Mouse (Mus musculus) kidney, adult 11 months (tissue): ENCODE results near the gene Slc11a2.
A peak's percentile ranks its signal among the peaks of the same experiment; 100 is the strongest.

Experiments
- DNase-seq: peaks from one replicate; pipeline ENCODE4 v3.0.0; 2022

The Slc11a2 gene

DNA sequence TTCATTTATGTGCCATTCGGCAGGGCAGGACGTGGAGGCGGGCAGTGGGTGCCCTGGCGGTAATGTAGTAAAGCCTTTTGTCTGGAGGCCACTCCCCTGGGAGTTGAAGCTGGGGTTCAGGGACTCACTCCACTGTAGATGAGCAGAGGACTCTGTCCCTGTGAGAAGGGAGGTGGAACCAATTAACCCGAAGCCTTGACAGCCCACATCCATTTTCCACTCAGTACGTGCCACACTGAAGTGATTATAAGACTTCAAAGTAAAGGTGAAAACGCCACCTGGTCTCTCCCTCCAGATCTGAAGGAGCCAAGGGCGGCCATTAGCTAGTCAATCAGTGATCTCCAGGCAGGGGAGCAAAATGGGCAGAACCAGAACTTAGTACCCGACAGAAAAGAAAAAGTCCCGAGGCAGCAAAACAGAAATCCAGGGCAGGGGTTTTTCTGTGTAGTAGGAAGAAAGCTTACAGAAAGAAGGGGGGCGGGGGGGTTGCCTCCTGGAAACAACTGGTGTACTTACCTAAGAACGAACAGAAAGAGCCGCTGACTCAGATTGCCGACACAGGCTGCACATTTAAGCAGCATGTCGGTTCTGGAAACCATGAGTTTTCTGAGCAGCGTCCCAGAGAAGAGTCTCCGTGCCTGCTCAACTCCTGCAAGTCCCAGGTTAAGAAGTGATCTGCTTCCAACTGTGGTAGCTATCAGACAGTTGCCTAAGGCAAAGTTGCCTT, at the start of gene Slc11a2:
Gene Slc11a2 (minus strand): TSS at position 677 of the 727 bp plus-strand sequence.
- DNase-seq, result peak; percentile 78

DNA sequence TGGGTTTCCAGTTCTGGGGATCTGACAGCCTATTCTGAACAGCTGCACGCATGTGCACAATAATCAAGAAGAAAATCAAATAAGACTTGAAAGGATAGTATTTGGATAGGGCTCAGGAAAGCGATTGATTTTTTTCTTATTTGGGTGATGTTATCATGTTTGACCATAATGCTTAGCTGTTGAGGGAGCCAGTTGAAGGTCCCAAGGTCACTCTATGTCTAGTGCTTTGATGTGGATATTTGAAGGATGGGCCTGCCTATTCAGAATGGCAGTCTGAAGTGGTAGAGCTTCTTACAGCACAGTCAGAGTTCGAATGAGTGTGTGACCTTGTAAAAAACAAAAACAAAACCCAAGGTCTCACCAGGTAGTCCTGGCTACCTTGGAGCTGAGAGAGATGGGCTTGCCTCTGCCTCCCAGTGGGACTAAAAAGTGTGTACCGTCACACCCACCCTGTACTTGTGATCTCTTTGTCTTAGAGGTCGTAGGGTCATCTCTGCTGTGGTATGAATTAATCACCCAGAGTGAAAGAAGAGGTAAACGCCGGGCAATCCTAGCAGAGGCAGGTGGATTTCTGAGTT, 49.1 kb upstream of the Slc11a2 start:
- DNase-seq, result no peak

DNA sequence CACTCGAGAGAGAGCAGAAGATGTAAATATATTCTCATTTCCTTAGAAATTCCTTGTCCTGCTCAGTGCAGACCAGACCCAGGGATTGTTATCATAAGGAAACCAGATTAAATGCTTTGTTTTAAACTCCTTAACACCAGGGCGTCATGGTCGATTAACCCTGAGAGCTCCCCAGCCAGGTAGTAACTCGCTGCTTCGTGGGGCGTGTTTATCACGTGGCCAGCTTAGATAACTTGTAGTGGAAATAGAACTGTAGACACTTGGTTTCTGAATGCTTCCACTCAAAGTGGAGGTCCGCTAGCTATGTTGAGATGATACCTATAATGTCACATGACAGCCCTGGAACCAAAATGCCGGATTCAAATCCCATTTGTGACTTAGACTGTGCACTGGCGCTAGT, 45.2 kb upstream of the Slc11a2 start:
- peak; percentile 56 for DNase-seq

DNA sequence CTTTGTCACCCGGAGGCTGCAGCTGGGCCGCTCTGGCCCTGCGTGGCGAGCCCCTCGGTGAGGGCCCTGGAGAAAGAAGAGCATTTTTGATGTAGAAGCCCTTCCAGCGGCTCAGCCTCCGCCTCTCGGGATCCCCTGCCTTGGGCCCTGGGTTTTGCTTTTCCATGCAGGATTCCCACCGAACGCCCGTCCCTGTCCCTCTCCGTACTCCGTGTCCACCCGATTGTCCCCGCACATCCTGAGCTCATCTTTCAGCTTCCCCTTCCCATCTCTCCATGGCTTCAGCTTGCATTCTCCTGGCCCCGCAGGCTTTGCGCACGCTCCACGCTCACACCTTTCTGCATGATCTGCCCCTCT, 44.3 kb upstream of the Slc11a2 start:
- DNase-seq, result no peak

DNA sequence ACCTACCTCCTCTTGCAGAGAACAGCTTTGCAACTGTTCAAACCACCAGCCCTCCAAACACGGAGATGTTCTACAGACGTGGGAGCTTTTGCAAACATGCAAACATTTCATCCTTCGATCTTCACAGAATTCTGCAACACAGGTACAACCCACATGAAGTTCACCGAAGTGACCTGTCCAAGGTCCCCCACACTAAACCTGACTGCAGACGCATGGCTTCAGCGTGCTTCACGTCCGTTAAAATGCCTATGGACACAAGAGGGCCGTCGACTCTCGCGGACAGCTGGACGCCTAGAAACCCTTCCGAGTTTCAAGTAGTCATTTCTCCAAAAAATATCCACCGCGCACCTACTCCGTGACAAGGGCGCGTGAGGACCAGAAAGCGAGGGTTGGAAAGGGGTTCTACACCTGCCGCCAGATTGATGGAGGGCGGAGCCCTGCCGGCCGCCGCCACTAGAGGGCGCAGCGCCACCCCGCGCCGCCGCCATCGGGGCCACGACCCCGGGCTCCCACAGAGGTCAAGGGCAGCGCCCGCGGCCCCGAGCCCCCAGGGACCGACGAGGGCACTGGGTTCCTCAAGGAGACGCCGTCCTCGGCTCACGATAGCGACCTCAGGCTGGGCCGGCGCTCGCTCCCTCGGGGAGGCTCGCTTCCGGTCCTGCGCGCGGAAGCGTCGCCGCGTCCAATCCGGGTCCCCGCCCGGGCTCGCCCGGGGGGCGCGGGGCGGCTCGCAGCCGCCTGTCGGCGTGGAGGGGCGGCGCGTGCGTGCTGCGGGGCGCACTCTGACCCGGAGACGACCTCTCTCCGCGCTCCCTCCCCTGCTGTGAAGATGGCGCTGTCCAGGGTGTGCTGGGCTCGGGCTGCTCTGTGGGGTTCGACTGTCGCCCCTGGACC, 43.7 kb upstream of the Slc11a2 start, which contains the start of gene Letmd1:
Gene Letmd1 (plus strand): TSS at position 729 of the 894 bp plus-strand sequence.
- DNase-seq, result peak; percentile 89

DNA sequence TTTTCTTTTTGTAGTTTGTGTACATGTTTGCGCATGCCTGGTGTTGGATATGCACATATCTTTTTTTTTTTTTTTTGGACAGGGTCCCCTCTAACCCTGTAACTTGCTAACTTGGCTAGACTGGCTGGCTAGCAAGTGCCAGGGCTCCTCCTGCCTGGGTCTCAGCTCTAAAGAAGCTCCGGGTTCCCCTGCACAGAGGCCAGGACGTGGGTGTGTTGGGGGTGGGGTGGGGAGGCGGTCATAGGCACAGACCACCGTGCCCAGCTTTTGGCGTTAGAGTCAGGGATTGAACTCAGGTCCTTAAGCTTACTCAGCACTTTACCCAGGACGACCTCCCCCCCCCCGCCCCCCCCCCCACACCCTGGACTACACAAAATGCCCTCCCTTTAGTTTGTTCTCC, 42.9 kb upstream of the Slc11a2 start:
- no peak for DNase-seq

DNA sequence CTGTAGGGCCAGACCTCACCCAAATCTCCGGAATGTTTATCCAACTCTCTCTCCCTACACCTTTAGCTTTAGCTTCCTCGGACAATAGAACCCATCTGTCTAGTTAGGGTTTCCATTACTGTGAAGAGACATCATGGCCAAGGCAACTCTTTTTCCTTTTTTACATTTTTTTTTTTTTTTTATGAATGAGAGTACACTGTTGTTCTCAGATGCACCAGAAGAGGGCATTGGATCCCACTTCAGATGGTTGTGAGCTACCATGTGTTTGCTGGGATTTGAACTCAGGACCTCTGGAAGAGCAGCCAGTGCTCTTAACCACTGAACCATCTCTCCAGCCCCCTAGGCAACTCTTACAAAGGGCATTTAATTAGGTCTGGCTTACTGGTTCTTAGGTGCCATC, 40.6 kb upstream of the Slc11a2 start:
- DNase-seq, result no peak

DNA sequence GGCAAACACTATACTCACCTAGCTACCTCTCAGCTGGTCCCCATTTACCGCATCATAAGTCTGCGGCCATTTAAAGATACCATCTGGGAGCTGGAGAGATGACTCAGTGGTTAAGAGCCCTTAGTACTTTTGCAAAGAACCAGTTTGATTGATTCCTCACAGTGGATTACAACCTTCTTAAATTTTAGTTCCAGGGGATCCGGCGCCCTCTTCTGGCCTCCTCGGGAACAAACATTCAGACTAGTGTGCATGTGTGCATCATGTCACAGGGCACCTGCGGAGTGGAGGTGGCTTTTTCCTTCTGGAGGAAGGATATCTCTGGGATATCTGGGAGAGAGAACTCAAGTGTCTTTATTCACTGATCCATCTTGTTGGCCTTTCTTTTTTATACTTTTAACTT, 38.8 kb upstream of the Slc11a2 start:
- peak; percentile 78 for DNase-seq

DNA sequence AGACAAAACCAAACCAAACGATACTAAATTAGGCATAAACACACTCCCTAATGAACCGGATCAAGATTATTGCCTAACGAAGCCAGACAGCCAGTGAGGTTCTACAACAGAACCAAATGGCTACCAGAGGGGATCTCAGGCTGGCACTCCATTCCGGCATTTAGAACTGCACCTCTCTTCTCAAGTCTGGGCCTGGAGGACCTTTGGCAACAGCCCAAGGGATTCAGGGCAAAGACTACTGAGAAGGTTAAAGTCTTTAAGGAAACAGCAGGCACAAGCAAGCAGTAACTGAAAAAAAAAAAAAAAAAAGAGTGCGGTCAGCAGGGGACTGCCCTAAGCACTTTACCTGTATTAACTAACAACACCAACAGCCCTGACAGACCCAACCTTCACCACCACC, 37.2 kb upstream of the Slc11a2 start:
- peak; percentile 86 for DNase-seq

DNA sequence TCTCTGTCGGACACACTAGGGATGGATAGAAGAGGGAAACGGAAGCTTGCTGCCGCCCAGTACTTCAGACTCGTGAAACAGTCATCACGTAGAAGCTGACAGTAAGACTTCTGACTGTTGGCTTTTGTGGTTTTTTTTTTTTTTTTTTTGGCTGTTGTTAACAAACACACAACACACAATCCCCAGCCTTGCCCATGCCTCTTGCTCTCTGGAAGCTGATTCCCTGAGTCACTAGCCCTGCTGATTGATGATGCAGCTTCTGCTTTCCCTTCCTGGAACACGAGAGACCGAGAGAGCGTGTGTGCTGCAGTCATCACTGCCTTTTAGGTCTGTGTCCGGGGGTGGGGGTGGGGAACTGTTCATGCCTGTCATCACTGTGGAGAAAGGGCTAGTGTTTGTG, 36.8 kb upstream of the Slc11a2 start:
- no peak for DNase-seq

DNA sequence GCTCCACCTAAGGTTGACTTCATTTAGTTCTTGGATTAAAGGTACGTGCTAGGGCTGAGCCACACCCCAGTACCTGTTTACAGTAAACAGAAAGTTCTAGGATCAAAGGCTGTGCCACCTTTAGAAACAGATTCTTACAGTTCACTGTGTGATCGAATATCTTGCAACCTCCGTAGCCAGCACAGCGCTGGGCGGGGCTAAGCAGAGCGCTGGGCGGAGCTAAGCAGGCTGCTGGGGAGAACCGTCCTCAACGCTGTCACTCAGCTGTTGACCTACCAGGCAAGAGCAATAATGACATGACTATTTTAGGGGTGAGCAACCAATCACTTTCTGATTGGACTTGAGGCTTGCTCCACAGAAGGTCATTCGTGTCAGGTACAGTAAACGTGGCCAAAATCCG, 36.1 kb upstream of the Slc11a2 start:
- peak; percentile 51 for DNase-seq

DNA sequence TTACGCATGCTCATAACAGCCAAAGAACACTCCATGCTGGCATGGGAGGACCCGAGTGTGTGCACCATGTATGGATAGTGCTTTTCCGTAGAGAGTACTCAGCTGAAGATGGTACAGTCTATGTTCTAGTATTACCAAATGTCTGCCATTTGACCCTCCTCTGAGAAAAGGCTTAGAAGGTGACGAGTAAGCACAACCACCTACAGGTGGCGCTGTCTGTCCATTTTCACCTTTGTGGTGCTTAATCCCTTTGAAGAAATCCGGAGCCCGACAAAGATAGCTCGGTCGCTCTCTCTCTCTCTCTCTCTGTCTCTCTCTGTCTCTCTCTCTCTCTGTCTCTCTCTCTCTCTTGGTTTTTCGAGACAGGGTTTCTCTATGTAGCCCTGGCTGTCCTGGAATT, 33.2 kb upstream of the Slc11a2 start:
- no peak for DNase-seq

DNA sequence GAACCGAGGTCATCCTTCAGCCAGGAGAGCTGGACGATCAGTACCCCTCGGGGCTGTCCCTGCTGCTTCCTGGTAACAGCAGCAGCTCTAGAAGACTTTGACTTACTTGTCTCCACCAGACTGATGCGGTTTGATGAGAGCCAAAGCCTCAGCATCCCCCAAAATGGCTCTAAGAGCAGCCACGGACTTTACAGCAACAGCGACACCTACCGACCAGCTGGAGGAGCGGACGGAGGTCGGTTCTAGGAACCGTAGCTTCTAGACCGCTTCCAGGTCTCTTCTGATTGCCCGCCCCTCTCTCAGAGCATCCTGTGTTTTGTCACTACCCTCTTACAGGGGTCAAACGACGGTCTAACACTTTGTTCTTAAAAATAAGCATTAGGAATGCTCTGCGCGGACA, 32.5 kb upstream of the Slc11a2 start:
- DNase-seq, result peak; percentile 54

DNA sequence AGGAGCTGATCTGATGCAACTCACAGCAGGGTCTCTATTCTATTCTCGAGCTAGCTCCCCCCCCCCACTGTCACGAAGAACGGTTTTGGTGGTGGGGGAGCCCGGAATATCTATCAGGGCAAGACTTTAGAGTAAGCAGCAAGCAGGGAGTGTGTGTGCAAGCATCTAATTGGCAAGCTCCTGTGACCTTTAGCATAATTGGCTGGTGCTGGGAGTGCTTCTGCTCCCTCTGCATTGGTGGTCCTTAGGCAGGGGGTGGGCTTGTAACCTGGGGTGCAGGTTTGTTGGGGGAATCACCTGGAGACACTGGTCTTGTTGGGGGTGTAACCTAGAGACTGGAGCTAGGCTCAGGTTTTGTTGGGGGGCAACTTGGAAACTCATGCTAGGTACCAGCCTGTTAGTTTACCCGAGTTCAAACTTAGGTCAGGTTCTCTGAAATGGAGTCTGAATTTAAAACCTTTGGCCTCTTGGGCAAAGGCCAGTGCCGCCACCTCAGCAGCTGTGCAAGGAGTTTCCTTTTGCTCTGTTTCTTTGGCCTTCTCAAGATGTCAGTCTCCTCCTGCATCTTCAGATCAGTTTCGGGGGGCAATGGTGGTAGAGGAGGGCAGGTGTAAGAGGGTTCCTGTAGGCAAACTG, 31.6 kb upstream of the Slc11a2 start:
- DNase-seq, result peak; percentile 86

DNA sequence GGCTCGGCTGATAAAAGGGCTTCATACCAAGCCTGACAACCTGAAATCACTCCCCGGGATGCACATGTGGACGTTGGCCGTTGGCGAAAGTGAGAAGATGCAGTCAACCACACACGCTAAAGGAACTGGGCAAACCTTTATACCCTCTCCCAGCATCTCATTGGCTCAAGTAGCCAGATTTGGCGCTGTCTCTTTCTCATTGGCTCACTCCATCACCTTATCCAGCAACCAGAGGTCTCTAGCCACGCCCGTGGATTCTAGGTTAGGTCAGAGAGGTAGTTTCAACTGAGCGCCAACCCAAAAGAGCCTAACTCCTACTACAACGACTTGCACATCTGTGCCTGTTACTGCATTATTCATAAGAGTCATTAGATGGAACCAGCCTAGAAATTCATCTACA, 27.6 kb upstream of the Slc11a2 start:
- no peak for DNase-seq

DNA sequence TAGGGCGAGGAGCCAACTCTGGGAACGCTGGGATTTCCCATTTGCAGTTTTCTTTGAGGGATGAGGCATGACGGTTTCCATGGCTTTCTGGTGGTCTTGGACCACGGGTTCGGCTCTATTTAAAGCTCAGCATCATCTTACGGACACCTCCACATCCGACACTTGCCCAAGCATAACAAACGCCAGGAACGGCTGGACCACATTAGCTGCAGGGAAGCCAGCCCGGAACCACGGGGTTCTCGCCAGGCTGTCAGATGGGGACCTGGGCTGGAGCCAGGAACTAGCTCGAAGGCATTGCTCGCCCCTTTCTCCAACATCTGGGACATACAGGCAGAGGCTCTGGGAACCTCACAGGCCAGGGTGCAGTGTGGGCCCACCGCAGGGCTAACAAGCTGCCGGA, 26.4 kb upstream of the Slc11a2 start:
- DNase-seq, result no peak

DNA sequence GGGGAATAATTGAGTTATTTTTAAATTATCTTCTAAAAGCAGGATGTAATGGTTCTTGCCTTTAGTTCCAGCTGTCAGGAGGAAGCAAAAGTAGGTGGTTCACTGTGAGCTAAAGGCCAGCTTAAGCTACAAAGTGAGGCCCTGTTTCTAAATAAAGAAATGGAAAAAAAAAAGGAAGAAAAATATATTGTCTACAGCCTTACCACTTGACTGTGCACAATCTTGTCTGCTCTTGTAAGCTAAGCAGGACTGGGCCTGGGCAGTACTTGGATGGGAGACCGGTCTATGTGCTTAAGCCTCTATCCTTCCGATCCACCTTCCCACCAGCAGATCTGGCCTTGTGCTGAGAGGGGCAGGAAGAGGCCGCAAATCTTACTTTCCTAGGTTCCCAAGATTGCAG, 24.6 kb upstream of the Slc11a2 start:
- DNase-seq, result no peak

DNA sequence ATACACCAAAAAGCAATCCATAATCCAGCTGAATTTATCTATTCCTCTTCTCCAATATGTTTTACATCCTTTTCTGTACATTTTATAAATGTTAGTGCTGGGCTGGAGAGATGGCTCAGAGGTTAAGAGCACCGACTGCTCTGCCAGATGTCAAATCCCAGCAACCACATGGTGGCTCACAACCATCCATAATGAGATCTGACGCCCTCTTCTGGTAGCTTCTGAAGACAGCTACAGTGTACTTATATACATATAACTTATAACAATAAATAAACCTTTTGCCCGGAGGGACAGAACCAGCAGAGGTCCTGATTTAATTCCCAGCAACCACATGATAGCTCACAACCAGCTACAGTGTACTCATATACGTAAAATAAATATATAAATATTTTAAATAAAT, 23.7 kb upstream of the Slc11a2 start:
- DNase-seq, result no peak

DNA sequence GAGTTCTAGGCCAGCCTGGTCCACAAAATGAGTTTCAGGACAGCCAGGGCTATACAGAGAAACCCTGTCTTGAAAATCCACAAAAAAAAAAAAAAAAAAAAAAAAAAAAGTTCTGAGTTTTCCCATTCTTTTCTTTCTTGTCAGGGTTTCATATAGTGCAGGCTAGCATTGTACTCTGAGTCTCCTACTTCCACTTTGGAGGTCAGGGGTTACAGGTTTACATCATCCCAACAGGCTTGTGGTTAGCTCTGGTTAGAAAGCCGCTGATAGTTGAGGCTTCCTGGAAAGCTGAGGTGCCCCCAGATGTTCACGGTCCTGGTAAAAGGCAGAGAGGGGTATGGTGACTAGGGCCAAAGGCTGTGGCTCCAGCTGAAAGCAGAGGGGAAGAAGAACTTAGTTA, 22.0 kb upstream of the Slc11a2 start:
- DNase-seq, result no peak

DNA sequence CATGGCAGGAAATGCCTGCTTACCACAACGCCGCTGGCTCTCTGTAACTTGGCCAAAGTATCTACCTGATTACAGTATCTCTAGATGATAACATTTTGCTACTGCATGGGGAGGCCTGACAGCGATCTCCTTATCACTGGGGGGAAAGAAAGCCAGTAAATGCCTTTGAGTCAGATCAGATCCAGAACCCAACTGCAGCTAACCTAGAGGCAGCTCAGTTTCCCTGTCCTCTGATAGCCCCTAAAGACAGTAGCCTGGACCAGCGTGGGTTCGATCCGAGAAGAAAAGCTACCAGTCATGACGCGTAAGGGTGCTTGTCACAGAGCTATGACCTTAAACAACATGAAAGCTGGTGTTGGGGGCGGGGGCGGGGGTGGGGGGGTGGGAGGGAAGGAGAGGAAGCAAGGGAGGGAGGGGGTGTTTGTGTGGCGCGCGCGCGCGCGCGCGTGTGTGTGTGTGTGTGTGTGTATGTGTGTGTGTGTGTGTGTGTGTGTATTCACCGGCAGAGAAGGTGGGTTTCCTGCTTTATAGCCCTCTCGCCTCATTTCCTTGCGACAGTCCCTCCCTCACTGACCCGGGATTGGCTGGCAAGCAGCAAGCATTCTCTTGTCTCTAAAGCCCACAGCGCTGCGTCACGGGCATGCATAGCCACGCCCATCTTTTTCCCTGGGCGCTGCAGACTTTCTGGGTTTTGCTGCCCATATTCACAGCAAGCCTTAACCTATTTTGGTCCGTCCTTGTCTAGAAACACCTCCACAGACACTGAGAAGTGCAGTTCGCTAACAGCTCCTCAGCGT, 18.5 kb upstream of the Slc11a2 start:
- DNase-seq, result peak; percentile 90

DNA sequence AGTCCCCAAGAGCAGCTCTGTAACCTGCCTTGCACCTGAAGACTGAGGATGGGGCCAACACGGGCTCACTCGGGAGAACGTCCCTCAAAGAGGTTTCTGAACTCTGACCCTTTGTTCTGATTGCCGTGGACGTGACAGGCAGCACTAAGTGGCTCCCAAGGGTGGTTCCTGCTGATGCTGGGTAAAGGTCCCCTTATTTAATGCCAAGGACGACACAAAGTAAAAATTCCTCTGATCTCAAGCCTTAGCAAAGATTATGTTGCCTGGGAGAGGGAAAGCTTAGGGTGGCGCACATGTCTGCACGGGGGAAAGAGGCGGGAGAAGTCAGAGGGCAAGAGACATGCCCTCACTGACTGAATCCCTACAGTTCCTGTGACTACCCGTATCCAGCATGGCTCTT, 11.6 kb upstream of the Slc11a2 start:
- DNase-seq, result no peak

DNA sequence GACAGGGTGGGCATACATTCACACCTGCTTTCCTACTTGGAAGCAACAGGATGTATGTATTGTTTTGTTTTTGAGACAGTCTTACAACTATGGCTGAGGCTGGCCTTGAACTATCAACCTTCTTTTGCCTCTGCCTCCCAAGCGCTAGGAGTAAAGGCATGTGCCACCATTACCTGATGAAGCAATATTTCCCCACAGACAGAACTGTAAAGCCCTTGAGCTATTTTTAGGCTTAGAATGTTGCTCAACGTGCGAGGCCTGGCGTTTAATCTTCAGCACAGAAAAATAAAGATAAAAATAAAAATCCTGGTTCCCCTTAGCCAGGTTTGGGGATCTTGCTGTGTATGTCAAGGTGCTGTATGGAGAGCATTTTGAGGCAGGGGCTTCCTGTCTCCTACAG, 11.2 kb upstream of the Slc11a2 start:
- no peak for DNase-seq

DNA sequence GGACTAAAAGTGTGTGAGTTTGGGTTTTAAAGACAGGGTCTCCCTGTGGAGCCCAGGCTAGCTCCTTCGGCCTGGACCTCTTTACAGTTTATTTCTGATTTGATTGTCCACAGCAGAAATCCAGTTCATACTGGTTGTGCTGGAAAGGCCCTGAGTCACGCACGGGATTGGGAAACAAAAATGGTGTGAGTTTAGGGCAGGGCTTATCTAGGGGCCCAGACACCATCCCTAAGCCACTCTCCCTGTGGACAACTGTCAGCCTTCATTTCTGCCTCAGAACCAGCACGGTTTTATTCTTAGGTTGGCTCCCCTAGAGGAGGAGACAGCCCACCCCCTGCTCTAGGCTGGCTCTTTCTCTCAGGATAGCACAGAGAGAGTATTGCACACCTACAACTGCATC, 8.4 kb upstream of the Slc11a2 start:
- no peak for DNase-seq
